Mouse (Mus musculus) midbrain, embryonic 11.5 days (tissue): ENCODE results near the gene Ppfibp1. TPM values are rescaled to one million over a fixed set of nuclear protein-coding genes. Genes with fewer than 3 reads are reported as not detected.

Experiments
- ATAC-seq: fragments of 200-750 bp; cut with Nextera tagmentation; 2 replicates; pipeline ENCODE4 v1.8.0; 2017; ENCODE audit warnings: moderate TSS enrichment, moderate library complexity; ENCODE audit not compliant: low FRiP score
- DNase-seq: peaks from one replicate; pipeline ENCODE4 v3.0.0; 2015; ENCODE audit warnings: low spot score; ENCODE audit errors: missing footprints
- H3K27ac ChIP-seq: fragments of 300-500 bp; sonication (generic); 2 replicates; pipeline ENCODE4 v1.5.1; 2014; ENCODE audit warnings: low read depth, low read length
- H3K27me3 ChIP-seq: fragments of 300-500 bp; sonication (generic); 2 replicates; pipeline ENCODE4 v1.6.1; 2014; ENCODE audit warnings: mild to moderate bottlenecking, low read length, moderate library complexity, mixed read lengths; ENCODE audit not compliant: control insufficient read depth, insufficient read depth
- H3K36me3 ChIP-seq: fragments of 300-500 bp; sonication (generic); 2 replicates; pipeline ENCODE4 v1.6.1; 2014; ENCODE audit warnings: mild to moderate bottlenecking, low read length, moderate library complexity, mixed read lengths; ENCODE audit not compliant: control insufficient read depth, insufficient read depth
- H3K4me1 ChIP-seq: fragments of 300-500 bp; sonication (generic); 2 replicates; pipeline ENCODE4 v1.6.1; 2014; ENCODE audit warnings: low read length; ENCODE audit not compliant: control insufficient read depth, insufficient read depth
- H3K4me2 ChIP-seq: fragments of 300-500 bp; sonication (generic); 2 replicates; pipeline ENCODE4 v1.6.1; 2014; ENCODE audit warnings: mild to moderate bottlenecking, moderate library complexity
- H3K4me3 ChIP-seq: fragments of 300-500 bp; sonication (generic); 2 replicates; pipeline ENCODE4 v1.5.1; 2014; ENCODE audit warnings: low read depth, low read length
- H3K9ac ChIP-seq: fragments of 300-500 bp; sonication (generic); 2 replicates; pipeline ENCODE4 v1.6.1; 2014; ENCODE audit warnings: low read length
- H3K9me3 ChIP-seq: fragments of 300-500 bp; sonication (generic); 2 replicates; pipeline ENCODE4 v1.6.1; 2016; ENCODE audit warnings: low read length; ENCODE audit not compliant: control insufficient read depth
- WGBS: fragments of 180-500 bp; shearing (Covaris S2); extraction: QIAGEN DNeasy Blood & Tissue Kit; methylation state at CpG from one replicate; pipeline ENCODE4 v1.1.7; 2014; 5-methylcytosine and 5-hydroxymethylcytosine counted together
- polyA plus RNA-seq: library from polyadenylated mRNA; unstranded; fragments of >200 nt; fragmentation: Nextera tagmentation; extraction: Ambion mirVana; gene quantifications from 2 replicates; pipeline ENCODE4 v1.2.1, GENCODE M21; 2014

The Ppfibp1 gene
- polyA plus RNA-seq, 1 experiment from 2014 or later = 30.2 TPM

GRCm38 (mm10) chr6:146888660-146889490 lies 588 bp downstream of the Ppfibp1 start:
- Histone ChIP-seq H3K36me3 (no peaks in the 10 kb centered on the region), H3K9ac (peak overlapping the region; percentile 66), H3K27ac (no peak overlapping the region), H3K4me1 (peaks cover 5% of the 10 kb centered on the region), H3K9me3 (no peaks in the 10 kb centered on the region), H3K4me3 (peak overlapping the region; percentile 71), H3K4me2 (peak overlapping the region; percentile 64), H3K27me3 (no peaks in the 10 kb centered on the region)
- WGBS = 11% methylated on average over 19 of the region's 26 CpGs
- DNase-seq (peak; percentile 88), ATAC-seq (peak; percentile 72)

DNA sequence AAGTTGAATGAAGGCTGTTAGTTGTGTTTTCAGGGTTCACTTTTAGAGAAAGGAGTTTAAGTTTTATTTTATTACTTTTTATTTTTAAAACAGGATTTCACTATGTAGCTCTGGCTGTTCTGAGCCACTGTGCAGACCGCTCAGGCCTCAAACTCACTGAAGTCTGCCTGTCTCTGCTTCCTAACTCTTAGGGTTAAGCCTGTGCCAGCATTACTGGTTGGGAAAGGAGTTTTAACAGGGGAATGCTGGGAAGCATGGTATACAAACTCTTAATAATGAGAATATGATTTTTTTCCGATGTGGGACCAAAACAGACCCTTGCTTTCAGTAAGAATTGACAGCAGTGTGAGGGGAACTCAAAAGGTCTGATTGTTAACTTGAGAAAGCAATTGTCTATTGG lies 1.9 kb downstream of the Ppfibp1 start:
- no peaks in the 10 kb centered on the region for H3K36me3 ChIP-seq
- no peaks in the 10 kb centered on the region for H3K9me3 ChIP-seq
- H3K4me2 ChIP-seq = no peak overlapping the region; the same call in 1 of the 2 replicates
- no peak overlapping the region for H3K4me3 ChIP-seq
- H3K27ac ChIP-seq = no peak overlapping the region
- no peaks in the 10 kb centered on the region for H3K27me3 ChIP-seq
- H3K9ac ChIP-seq = no peak overlapping the region
- peaks cover 5% of the 10 kb centered on the region for H3K4me1 ChIP-seq
- DNase-seq (no peak), ATAC-seq (no peak)
- WGBS = 66% methylated on average over 2 of the region's 2 CpGs

DNA sequence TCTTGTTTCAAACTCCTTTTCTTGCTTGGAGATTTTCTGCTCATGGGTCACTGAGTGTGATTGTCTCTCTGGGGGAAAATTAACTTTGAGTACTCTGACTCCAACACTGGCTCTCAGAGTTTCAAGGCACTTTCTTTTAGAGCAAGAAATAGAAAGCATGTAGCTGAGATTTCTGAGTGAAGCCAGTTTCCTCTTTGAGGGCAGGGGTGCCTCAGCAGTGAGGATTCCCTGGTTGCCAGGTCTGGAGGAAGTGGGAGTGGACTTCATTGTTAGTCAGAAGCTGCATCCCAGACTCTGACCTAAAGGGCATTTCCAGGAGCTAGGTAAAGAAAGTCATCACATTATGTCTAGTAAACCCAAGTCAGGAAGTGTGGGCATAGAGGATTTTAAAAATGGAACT lies 2.3 kb downstream of the Ppfibp1 start:
- Histone ChIP-seq H3K9ac (no peak overlapping the region), H3K36me3 (no peaks in the 10 kb centered on the region), H3K4me3 (no peak overlapping the region), H3K4me2 (peak overlapping the region; percentile 9; the same call in 1 of the 2 replicates), H3K27ac (no peak overlapping the region), H3K27me3 (no peaks in the 10 kb centered on the region), H3K9me3 (no peaks in the 10 kb centered on the region), H3K4me1 (peaks cover 5% of the 10 kb centered on the region)
- DNase-seq = no peak
- no peak for ATAC-seq

GRCm38 (mm10) chr6:146893890-146894289 lies 5.6 kb downstream of the Ppfibp1 start:
- no peak for ATAC-seq
- no peak for DNase-seq
- WGBS = 83% methylated on average over 2 of the region's 2 CpGs
- no peaks in the 10 kb centered on the region for H3K36me3 ChIP-seq
- H3K4me3 ChIP-seq = no peak overlapping the region
- H3K9ac ChIP-seq = no peak overlapping the region
- no peaks in the 10 kb centered on the region for H3K27me3 ChIP-seq
- peaks cover 4% of the 10 kb centered on the region for H3K4me1 ChIP-seq
- no peak overlapping the region for H3K27ac ChIP-seq
- H3K9me3 ChIP-seq = no peaks in the 10 kb centered on the region
- no peak overlapping the region for H3K4me2 ChIP-seq

DNA sequence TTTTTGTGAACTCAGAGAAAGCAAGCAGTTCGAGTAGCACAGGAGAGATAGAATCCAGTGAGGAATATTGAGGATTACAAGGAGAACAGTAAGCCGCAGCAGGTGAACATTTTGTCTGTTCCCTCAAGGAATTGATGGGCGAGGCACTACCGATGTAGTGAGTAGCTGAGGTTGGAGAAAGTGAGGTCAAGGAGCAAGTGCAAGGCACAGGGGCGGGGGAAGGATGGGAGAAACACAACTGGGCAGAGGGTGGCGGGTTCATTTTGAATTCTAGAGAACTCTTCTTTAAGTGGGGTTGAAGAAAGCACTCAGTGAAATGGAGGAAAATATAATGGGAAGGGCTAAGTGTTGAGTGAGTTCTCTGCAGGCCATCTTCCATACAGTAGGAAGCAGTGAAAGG lies 10.4 kb downstream of the Ppfibp1 start:
- Histone ChIP-seq H3K4me1 (no peaks in the 10 kb centered on the region), H3K36me3 (no peaks in the 10 kb centered on the region), H3K9ac (no peak overlapping the region), H3K9me3 (no peaks in the 10 kb centered on the region), H3K4me3 (no peak overlapping the region), H3K27me3 (no peaks in the 10 kb centered on the region), H3K27ac (no peak overlapping the region), H3K4me2 (no peak overlapping the region)
- DNase-seq (no peak), ATAC-seq (no peak)
- 89% methylated on average over 6 of the region's 6 CpGs for WGBS

- DNase-seq (no peak), ATAC-seq (no peak)
- Histone ChIP-seq H3K27me3 (no peaks in the 10 kb centered on the region), H3K36me3 (no peaks in the 10 kb centered on the region), H3K9me3 (no peaks in the 10 kb centered on the region), H3K27ac (no peak overlapping the region), H3K9ac (no peak overlapping the region), H3K4me3 (no peak overlapping the region), H3K4me1 (no peaks in the 10 kb centered on the region), H3K4me2 (no peak overlapping the region)
- WGBS = 97% methylated on average over 2 of the region's 2 CpGs
These were observed 11.4 kb downstream of the Ppfibp1 start for GRCm38 (mm10) chr6:146899647-146900046.

DNA sequence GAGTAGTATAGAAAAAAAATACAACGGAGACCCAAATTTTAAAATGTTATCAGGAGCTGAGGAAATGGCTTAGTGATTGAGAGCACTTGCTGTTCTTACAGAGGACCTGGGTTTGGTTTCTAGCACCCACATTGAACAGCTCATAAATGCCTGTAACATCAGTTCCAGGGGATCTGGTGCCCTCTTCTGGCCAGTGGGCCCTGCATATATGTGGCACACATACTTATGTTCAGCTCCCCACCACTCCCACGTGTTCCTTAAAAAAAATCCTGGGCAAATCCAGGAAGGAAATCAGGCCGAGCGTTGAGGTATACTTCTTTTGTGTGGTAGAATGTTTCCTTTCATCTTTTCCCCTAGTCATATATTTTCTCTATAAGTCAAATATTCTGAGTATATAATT lies 13.6 kb downstream of the Ppfibp1 start:
- no peak overlapping the region for H3K27ac ChIP-seq
- no peaks in the 10 kb centered on the region for H3K9me3 ChIP-seq
- DNase-seq (no peak), ATAC-seq (no peak)
- no peak overlapping the region for H3K9ac ChIP-seq
- H3K4me1 ChIP-seq = no peaks in the 10 kb centered on the region
- 94% methylated on average over 4 of the region's 4 CpGs for WGBS
- no peaks in the 10 kb centered on the region for H3K36me3 ChIP-seq
- no peaks in the 10 kb centered on the region for H3K27me3 ChIP-seq
- no peak overlapping the region for H3K4me3 ChIP-seq
- H3K4me2 ChIP-seq = no peak overlapping the region

DNA sequence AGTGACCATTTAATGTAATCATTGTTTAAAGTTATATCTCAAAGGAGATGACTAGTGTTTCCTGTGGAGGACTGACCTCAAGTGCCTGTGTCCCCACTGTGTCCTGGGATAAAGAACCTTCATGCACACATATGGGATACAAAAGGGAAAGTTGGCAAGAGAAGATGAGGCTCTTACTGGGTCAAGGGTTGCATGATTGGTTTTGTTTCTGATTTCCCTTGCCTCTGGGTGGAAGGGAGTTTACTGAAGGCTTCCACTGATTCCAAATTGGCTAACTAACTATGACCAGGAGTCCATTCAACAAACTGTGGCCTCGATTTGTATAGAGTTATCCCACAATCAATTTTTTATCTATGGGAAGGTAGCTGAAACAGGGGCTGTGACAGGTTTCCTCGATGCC lies 15.3 kb downstream of the Ppfibp1 start:
- H3K9ac ChIP-seq = no peak overlapping the region
- no peak for DNase-seq
- no peaks in the 10 kb centered on the region for H3K27me3 ChIP-seq
- no peak overlapping the region for H3K4me3 ChIP-seq
- H3K9me3 ChIP-seq = no peaks in the 10 kb centered on the region
- H3K36me3 ChIP-seq = no peaks in the 10 kb centered on the region
- no peak overlapping the region for H3K27ac ChIP-seq
- H3K4me1 ChIP-seq = no peaks in the 10 kb centered on the region
- H3K4me2 ChIP-seq = no peak overlapping the region
- 84% methylated on average over 2 of the region's 2 CpGs for WGBS
- ATAC-seq = no peak

DNA sequence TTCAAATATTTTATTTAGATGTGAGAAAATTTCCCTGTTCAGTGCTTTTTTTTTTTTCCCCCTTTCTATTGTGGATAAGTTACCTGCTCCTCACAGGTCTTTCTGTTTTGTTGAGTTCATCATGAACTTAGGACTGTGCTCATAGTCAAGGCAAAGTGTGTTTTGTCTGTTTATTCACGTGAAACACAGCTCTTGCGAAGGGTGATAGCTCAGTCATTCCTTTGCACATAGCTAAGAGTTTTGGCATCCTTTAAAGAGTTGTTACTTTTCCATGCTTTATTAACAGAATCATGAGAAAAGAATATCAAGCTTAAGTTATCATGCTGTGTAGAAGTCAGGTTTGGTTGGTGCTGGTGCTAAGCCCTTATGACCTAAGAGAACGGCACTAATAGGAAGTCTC lies 16.4 kb downstream of the Ppfibp1 start:
- Histone ChIP-seq H3K36me3 (no peaks in the 10 kb centered on the region), H3K4me3 (no peak overlapping the region), H3K9ac (no peak overlapping the region), H3K9me3 (no peaks in the 10 kb centered on the region), H3K27ac (no peak overlapping the region), H3K27me3 (no peaks in the 10 kb centered on the region), H3K4me1 (no peaks in the 10 kb centered on the region), H3K4me2 (no peak overlapping the region)
- DNase-seq (no peak), ATAC-seq (no peak)
- WGBS = 74% methylated on average over 3 of the region's 3 CpGs
